Mouse (Mus musculus) stomach, embryonic 14.5 days (tissue): ENCODE measurements around the gene Dll4. TPM values are rescaled to one million over a fixed set of nuclear protein-coding genes. Genes with fewer than 3 reads are reported as not detected.

Experiments used
- ATAC-seq: fragments of 200-750 bp; cut with Nextera tagmentation; 2 replicates; pipeline ENCODE4 v1.8.0; 2017; ENCODE audit warnings: low read depth, moderate TSS enrichment; ENCODE audit not compliant: insufficient number of reproducible peaks, insufficient read depth, low FRiP score
- H3K27ac ChIP-seq: fragments of 300-500 bp; sonication (generic); 2 replicates; pipeline ENCODE4 v1.5.1; 2014; ENCODE audit warnings: mild to moderate bottlenecking, low read length, moderate library complexity, mixed read lengths
- H3K27me3 ChIP-seq: fragments of 300-500 bp; sonication (generic); 2 replicates; pipeline ENCODE4 v1.6.1; 2014; ENCODE audit warnings: low read length, control low read depth, mixed read lengths; ENCODE audit not compliant: control insufficient read depth, insufficient read depth
- H3K36me3 ChIP-seq: fragments of 300-500 bp; sonication (generic); 2 replicates; pipeline ENCODE4 v1.6.1; 2014; ENCODE audit warnings: mild to moderate bottlenecking, control low read depth, low read length, moderate library complexity, mixed read lengths; ENCODE audit not compliant: control insufficient read depth, insufficient read depth
- H3K4me1 ChIP-seq: fragments of 300-500 bp; sonication (generic); 2 replicates; pipeline ENCODE4 v1.6.1; 2014; ENCODE audit warnings: low read length, control low read depth, mixed read lengths; ENCODE audit not compliant: control insufficient read depth, insufficient read depth
- H3K4me2 ChIP-seq: fragments of 300-500 bp; sonication (generic); replicated peaks from 2 replicates; pipeline ENCODE4 v1.6.1; 2014; ENCODE audit warnings: low read depth, low read length, control low read depth
- H3K4me3 ChIP-seq: fragments of 300-500 bp; sonication (generic); 2 replicates; pipeline ENCODE4 v1.5.1; 2014; ENCODE audit warnings: low read depth, low read length, control low read depth
- H3K9ac ChIP-seq: fragments of 300-500 bp; sonication (generic); replicated peaks from 2 replicates; pipeline ENCODE4 v1.6.1; 2014; ENCODE audit warnings: low read depth, mild to moderate bottlenecking, control low read depth, low read length, moderate library complexity, mixed read lengths
- H3K9me3 ChIP-seq: fragments of 300-500 bp; sonication (generic); 2 replicates; pipeline ENCODE4 v1.6.1; 2016; ENCODE audit warnings: low read depth, low read length, control low read depth; ENCODE audit not compliant: control insufficient read depth
- WGBS: fragments of 180-500 bp; shearing (Covaris S2); extraction: QIAGEN DNeasy Blood & Tissue Kit; methylation state at CpG from one replicate; pipeline ENCODE4 v1.1.7; 2014; 5-methylcytosine and 5-hydroxymethylcytosine counted together
- polyA plus RNA-seq: library from polyadenylated mRNA; unstranded; fragments of >200 nt; fragmentation: Nextera tagmentation; extraction: Ambion mirVana; gene quantifications from 2 replicates; pipeline ENCODE4 v1.2.1, GENCODE M21; 2014

The Dll4 gene
- polyA plus RNA-seq, 1 experiment from 2014 or later: 5.6 TPM

GRCm38 (mm10) chr2:119353707-119354106 lies 28.1 kb downstream of the Dll4 start:
- no peak for ATAC-seq
- Histone ChIP-seq H3K4me1 (0 out of 2 replicates have a peak, but pooled peaks cover 2% of the 10 kb centered on the region), H3K4me2 (no peak overlapping the region), H3K9me3 (no peaks in the 10 kb centered on the region), H3K27ac (no peak overlapping the region), H3K4me3 (no peak overlapping the region), H3K27me3 (peaks cover 4% of the 10 kb centered on the region; the same call in 1 of the 2 replicates), H3K36me3 (no peaks in the 10 kb centered on the region), H3K9ac (no peak overlapping the region)
- WGBS: 78% methylated on average over 8 of the region's 8 CpGs

- Histone ChIP-seq H3K4me2 (no peak overlapping the region), H3K4me3 (no peak overlapping the region), H3K27me3 (peaks cover 4% of the 10 kb centered on the region; the same call in 1 of the 2 replicates), H3K27ac (no peak overlapping the region), H3K4me1 (0 out of 2 replicates have a peak, but pooled peaks cover 2% of the 10 kb centered on the region), H3K36me3 (no peaks in the 10 kb centered on the region), H3K9ac (no peak overlapping the region), H3K9me3 (no peaks in the 10 kb centered on the region)
- ATAC-seq: no peak
- WGBS: 89% methylated on average over 3 of the region's 3 CpGs
These were observed 29.5 kb downstream of the Dll4 start for GRCm38 (mm10) chr2:119355089-119355488.

- Histone ChIP-seq H3K27ac (no peak overlapping the region), H3K9me3 (no peaks in the 10 kb centered on the region), H3K4me1 (no peaks in the 10 kb centered on the region), H3K4me2 (no peak overlapping the region), H3K9ac (no peak overlapping the region), H3K27me3 (peaks cover 4% of the 10 kb centered on the region; the same call in 1 of the 2 replicates), H3K36me3 (no peaks in the 10 kb centered on the region), H3K4me3 (no peak overlapping the region)
- ATAC-seq: no peak
- WGBS: 25% methylated on average over 7 of the region's 7 CpGs
These were observed 30.1 kb downstream of the Dll4 start for GRCm38 (mm10) chr2:119355651-119356050.

- no peaks in the 10 kb centered on the region for H3K9me3 ChIP-seq
- no peak overlapping the region for H3K4me2 ChIP-seq
- H3K36me3 ChIP-seq: no peaks in the 10 kb centered on the region
- H3K4me3 ChIP-seq: no peak overlapping the region
- ATAC-seq: 0 out of 2 replicates have a peak, but pooled peaks have one; percentile 23
- no peak overlapping the region for H3K9ac ChIP-seq
- H3K27me3 ChIP-seq: peaks cover under 1% of the 10 kb centered on the region; the same call in 1 of the 2 replicates
- H3K27ac ChIP-seq: no peak overlapping the region
- no peaks in the 10 kb centered on the region for H3K4me1 ChIP-seq
These were observed 30.7 kb downstream of the Dll4 start for GRCm38 (mm10) chr2:119356310-119356709.

- Histone ChIP-seq H3K9me3 (0 out of 2 replicates have a peak, but pooled peaks cover 2% of the 10 kb centered on the region), H3K4me2 (no peak overlapping the region), H3K4me3 (no peak overlapping the region), H3K4me1 (no peaks in the 10 kb centered on the region), H3K9ac (no peak overlapping the region), H3K36me3 (no peaks in the 10 kb centered on the region), H3K27ac (no peak overlapping the region), H3K27me3 (no peaks in the 10 kb centered on the region)
- WGBS: 89% methylated on average over 5 of the region's 5 CpGs
- no peak for ATAC-seq
These were observed 31.2 kb downstream of the Dll4 start for GRCm38 (mm10) chr2:119356805-119357204.

- 92% methylated on average over 6 of the region's 6 CpGs for WGBS
These were observed 32.7 kb downstream of the Dll4 start for GRCm38 (mm10) chr2:119358249-119358648.

GRCm38 (mm10) chr2:119359721-119360291 lies 34.2 kb downstream of the Dll4 start:
- Histone ChIP-seq H3K27me3 (no peaks in the 10 kb centered on the region), H3K36me3 (no peaks in the 10 kb centered on the region), H3K9ac (no peak overlapping the region), H3K4me2 (no peak overlapping the region), H3K4me1 (no peaks in the 10 kb centered on the region), H3K27ac (no peak overlapping the region), H3K4me3 (no peak overlapping the region), H3K9me3 (0 out of 2 replicates have a peak, but pooled peaks cover 4% of the 10 kb centered on the region)
- ATAC-seq: no peak
- 79% methylated on average over 2 of the region's 2 CpGs for WGBS

More at GRCm38 (mm10) chr2:119358249-119358648, 32.7 kb downstream of the Dll4 start:
- H3K4me1 ChIP-seq: no peaks in the 10 kb centered on the region
- ATAC-seq: no peak
- 0 out of 2 replicates have a peak, but pooled peaks cover 4% of the 10 kb centered on the region for H3K9me3 ChIP-seq
- H3K4me3 ChIP-seq: no peak overlapping the region
- no peaks in the 10 kb centered on the region for H3K27me3 ChIP-seq
- H3K27ac ChIP-seq: no peak overlapping the region
- H3K9ac ChIP-seq: no peak overlapping the region
- H3K4me2 ChIP-seq: no peak overlapping the region
- no peaks in the 10 kb centered on the region for H3K36me3 ChIP-seq

GRCm38 (mm10) chr2:119364969-119365368 lies 39.4 kb downstream of the Dll4 start:
- Histone ChIP-seq H3K4me1 (no peaks in the 10 kb centered on the region), H3K36me3 (peaks cover 3% of the 10 kb centered on the region), H3K4me3 (no peak overlapping the region), H3K27ac (no peak overlapping the region), H3K4me2 (no peak overlapping the region), H3K9ac (no peak overlapping the region), H3K9me3 (0 out of 2 replicates have a peak, but pooled peaks cover 4% of the 10 kb centered on the region), H3K27me3 (no peaks in the 10 kb centered on the region)
- 81% methylated on average over 3 of the region's 3 CpGs for WGBS
- ATAC-seq: no peak

GRCm38 (mm10) chr2:119367346-119367745 lies 41.8 kb downstream of the Dll4 start:
- H3K9ac ChIP-seq: no peak overlapping the region
- no peak overlapping the region for H3K4me2 ChIP-seq
- H3K36me3 ChIP-seq: peaks cover 11% of the 10 kb centered on the region
- H3K4me1 ChIP-seq: no peaks in the 10 kb centered on the region
- H3K27me3 ChIP-seq: no peaks in the 10 kb centered on the region
- H3K27ac ChIP-seq: no peak overlapping the region
- H3K4me3 ChIP-seq: no peak overlapping the region
- H3K9me3 ChIP-seq: no peaks in the 10 kb centered on the region
- ATAC-seq: no peak
- WGBS: 78% methylated on average over 3 of the region's 3 CpGs
